Mouse (Mus musculus): Measurements from ENCODE around the gene Dhrs3. TPM values are rescaled to one million over a fixed set of nuclear protein-coding genes. Genes with fewer than 3 reads are reported as not detected.

Gene Dhrs3
- total and polyA plus RNA-seq, 3 experiments = 7.9 to 37.7 (median 10.5) TPM

GRCm38 (mm10) chr4:144956293-144956692 is 63.7 kb downstream of the Dhrs3 start:
- TF ChIP-seq PAX5 (IDR thresholded peaks at IDR 0.05; ENCODE audit: low read length) (no peak), BHLHE40 (IDR thresholded peaks at IDR 0.05; ENCODE audit: low read depth, low read length) (no peak), NRF1 (IDR thresholded peaks at IDR 0.05; ENCODE audit: low read depth, low read length) (no peak), CHD2 (IDR thresholded peaks at IDR 0.05; ENCODE audit: low read length) (no peak), E2F4 (IDR thresholded peaks at IDR 0.05; ENCODE audit: insufficient replicate concordance, low read depth, low read length) (no peak), MYC (IDR thresholded peaks at IDR 0.05; ENCODE audit: low read depth, low read length) (no peak), ZNF384 (IDR thresholded peaks at IDR 0.05; ENCODE audit: low read depth, low read length) (no peak), UBTF (IDR thresholded peaks at IDR 0.05; ENCODE audit: low read depth, low read length) (no peak), SMC3 (IDR thresholded peaks at IDR 0.05; ENCODE audit: low read depth, low read length) (no peak), CHD1 (IDR thresholded peaks at IDR 0.05; ENCODE audit: low read depth, low read length) (no peak), RAD21 (IDR thresholded peaks at IDR 0.05; ENCODE audit: low read depth, low read length) (no peak)
- DNase-seq (ENCODE audit: extremely low read depth) = no peak
- Histone ChIP-seq H3K9ac (ENCODE audit: insufficient read depth, low read depth) (no peak overlapping the region), H3K27ac (ENCODE audit: insufficient read depth, low read depth) (no peak overlapping the region), H3K9me3 (replicated peaks; ENCODE audit: low read length) (no peaks in the 10 kb centered on the region), H3K4me1 (ENCODE audit: control insufficient read depth in 1 of 2, insufficient read depth in 2 of 2) (peaks cover 4% of the 10 kb centered on the region in 2 experiments; a peak in 3 of 4 replicates), H3K4me3 (replicated peaks in 1 of 3; ENCODE audit: low read depth in 2 of 3, low read length in 2 of 3, poor library complexity in 1 of 3) (no peak overlapping the region), H3K36me3 (replicated peaks in 1 of 2; ENCODE audit: control insufficient read depth in 1 of 2, insufficient read depth in 1 of 2, low read length in 1 of 2) (no peaks in the 10 kb centered on the region), H3K27me3 (replicated peaks) (no peaks in the 10 kb centered on the region), H3K79me2 (replicated peaks; ENCODE audit: control insufficient read depth, extremely low read depth, insufficient read depth, poor library complexity, severe bottlenecking) (no peaks in the 10 kb centered on the region), H3K4me2 (ENCODE audit: insufficient read depth, low read depth, poor library complexity, severe bottlenecking) (no peak overlapping the region)
- in situ Hi-C loops (cut with MboI; ENCODE audit: low pct_ligation_motif_present, low pct_unique_long_range_greater_than_20kb, low sequenced_read_pairs) = no loop called here
- dilution Hi-C loops (cut with MboI; ENCODE audit: extremely low pct_ligation_motif_present, extremely low pct_unique_long_range_greater_than_20kb, low sequenced_read_pairs) = no loop called here

GRCm38 (mm10) chr4:144957186-144957585 is 64.6 kb downstream of the Dhrs3 start:
- no peaks in the 10 kb centered on the region for H3K9me3 ChIP-seq (replicated peaks; ENCODE audit: low read length)
- no peak overlapping the region for H3K4me3 ChIP-seq (replicated peaks in 1 of 3; ENCODE audit: low read depth in 2 of 3, low read length in 2 of 3, poor library complexity in 1 of 3)
- H3K9ac ChIP-seq (ENCODE audit: insufficient read depth, low read depth) = no peak overlapping the region
- peaks cover 4% of the 10 kb centered on the region in 2 experiments; a peak in 3 of 4 replicates for H3K4me1 ChIP-seq (ENCODE audit: control insufficient read depth in 1 of 2, insufficient read depth in 2 of 2)
- no peaks in the 10 kb centered on the region for H3K36me3 ChIP-seq (replicated peaks in 1 of 2; ENCODE audit: control insufficient read depth in 1 of 2, insufficient read depth in 1 of 2, low read length in 1 of 2)
- DNase-seq (ENCODE audit: extremely low read depth) = no peak
- no peak for TF ChIP-seq SIN3A (IDR thresholded peaks at IDR 0.05; ENCODE audit: low read length)
- TF ChIP-seq KAT2A (IDR thresholded peaks at IDR 0.05; ENCODE audit: insufficient replicate concordance, low read length) = no peak
- no peak for TF ChIP-seq ETS1 (conservative IDR thresholded peaks at IDR 0.05; ENCODE audit: low read depth, low read length)
- TF ChIP-seq ZKSCAN1 (IDR thresholded peaks at IDR 0.05; ENCODE audit: borderline replicate concordance, low read depth, low read length) = no peak
- no peak for TF ChIP-seq JUN (IDR thresholded peaks at IDR 0.05; ENCODE audit: insufficient read depth, low read depth, low read length)
- no peak for TF ChIP-seq MAFK (IDR thresholded peaks at IDR 0.05; ENCODE audit: insufficient replicate concordance, low read length)
- in situ Hi-C loops (cut with MboI; ENCODE audit: low pct_ligation_motif_present, low pct_unique_long_range_greater_than_20kb, low sequenced_read_pairs) (no loop called here), dilution Hi-C loops (cut with MboI; ENCODE audit: extremely low pct_ligation_motif_present, extremely low pct_unique_long_range_greater_than_20kb, low sequenced_read_pairs) (no loop called here)
- no peaks in the 10 kb centered on the region for H3K27me3 ChIP-seq (replicated peaks)
- no peak overlapping the region for H3K27ac ChIP-seq (ENCODE audit: insufficient read depth, low read depth)
- H3K4me2 ChIP-seq (ENCODE audit: insufficient read depth, low read depth, poor library complexity, severe bottlenecking) = no peak overlapping the region
- no peaks in the 10 kb centered on the region for H3K79me2 ChIP-seq (replicated peaks; ENCODE audit: control insufficient read depth, extremely low read depth, insufficient read depth, poor library complexity, severe bottlenecking)
